Mouse (Mus musculus) urinary bladder, postnatal 36 days (tissue): ENCODE data around the gene Grm4.

Source experiments
- DNase-seq, 2 experiments: peaks; one replicate each; pipeline ENCODE4 v3.0.0; 2022; ENCODE audit warnings: low spot score in 2 of 2, mixed read lengths in 1 of 2

The Grm4 gene

GRCm38 (mm10) chr17:27493389-27493788 is 27.8 kb downstream of the Grm4 start:
- no peak for DNase-seq

- no peak for DNase-seq
These were observed 32.9 kb downstream of the Grm4 start for GRCm38 (mm10) chr17:27488173-27488823.

- DNase-seq = no peak
These were observed 35.3 kb downstream of the Grm4 start for GRCm38 (mm10) chr17:27485940-27486339.

- DNase-seq = no peak
These were observed 37.6 kb downstream of the Grm4 start for GRCm38 (mm10) chr17:27483571-27483970.

DNA sequence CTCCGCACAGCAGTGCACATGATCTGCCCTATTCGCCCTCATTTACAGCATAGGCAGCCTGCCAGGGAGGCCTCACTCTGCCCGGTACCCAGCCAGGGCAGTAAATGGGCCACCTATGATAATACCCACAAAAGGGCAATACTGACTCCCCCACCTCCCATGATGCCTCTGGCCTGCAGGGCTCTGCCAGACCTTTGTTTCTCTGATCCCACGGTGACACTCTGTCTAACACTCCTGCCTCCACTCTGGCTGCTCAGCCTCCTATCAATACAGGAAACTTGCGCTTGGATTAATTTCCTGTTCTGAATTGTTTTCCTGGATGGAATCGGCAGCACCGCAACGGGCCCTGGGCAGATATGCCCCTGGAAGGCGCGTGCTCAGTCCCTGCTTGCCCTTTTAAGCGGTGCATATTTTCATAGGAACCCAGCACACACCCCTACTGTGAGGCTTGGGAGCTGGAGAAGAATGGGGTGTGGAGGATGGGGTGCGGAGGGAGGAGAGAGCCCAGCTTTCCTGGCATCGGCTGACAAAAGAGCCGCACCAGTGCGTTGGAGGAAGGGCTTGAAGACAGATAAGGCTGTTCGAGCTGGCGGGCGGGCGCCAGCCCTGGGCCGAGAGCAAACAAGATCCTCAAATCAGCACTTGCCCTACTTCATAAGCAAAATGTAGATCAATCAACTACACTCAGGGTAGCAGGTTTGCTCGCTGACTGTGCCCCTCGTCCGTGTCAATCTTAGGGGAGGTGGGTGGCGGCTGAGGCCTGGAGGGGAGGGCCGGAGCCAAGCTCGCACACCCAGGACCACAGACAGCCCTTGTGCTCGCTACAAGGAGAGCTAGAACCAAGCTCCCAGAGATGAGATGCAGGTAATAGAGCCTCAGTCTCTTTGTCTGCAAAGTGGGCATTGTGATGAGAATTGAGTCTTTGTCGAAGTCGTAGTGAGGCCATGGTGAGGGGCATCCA is 40.8 kb downstream of the Grm4 start:
- peak in 1 of 2 experiments; percentile 23 for DNase-seq

DNA sequence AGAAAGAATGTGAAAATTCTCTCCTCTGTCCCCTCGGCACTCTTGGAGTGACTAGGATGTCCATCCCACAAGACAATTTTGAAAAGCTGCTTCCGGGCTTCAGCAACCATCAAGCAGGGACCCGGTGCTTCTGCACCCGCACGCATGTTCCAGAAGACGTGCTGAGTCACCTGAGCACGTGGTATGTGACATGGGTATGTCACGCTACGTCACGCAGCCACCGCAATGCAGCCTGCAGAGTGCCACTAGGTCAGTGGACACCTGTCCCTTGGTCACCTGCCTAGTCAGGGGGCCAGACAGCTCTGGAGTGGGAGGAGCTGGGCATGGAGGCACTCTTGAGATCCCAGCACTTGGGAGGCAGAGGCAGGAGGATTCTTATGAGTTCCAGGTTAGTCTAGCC is 45.6 kb downstream of the Grm4 start:
- no peak for DNase-seq

GRCm38 (mm10) chr17:27466620-27467019 is 54.6 kb downstream of the Grm4 start:
- peak; percentile 28 to 35 for DNase-seq

DNA sequence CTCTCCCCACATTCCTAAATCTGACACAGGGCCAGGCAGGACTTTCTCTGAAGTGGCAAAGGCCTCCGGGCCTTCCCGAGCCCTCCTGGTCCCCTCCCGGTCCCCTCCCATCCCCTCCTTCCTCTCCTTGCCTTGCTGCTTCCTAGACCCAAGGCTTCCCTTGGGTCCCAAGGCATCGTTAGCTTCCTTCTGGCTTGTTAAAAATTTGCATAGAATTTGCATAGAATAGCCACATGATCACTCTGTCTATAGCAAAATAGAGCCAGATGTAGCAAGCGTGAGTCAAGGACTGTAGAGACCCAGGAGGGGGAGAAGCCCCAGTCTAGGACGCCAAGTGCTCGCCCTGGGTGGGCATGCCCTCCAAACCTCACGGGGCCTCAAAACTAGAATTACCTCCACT is 55.3 kb downstream of the Grm4 start:
- DNase-seq = no peak

- DNase-seq = no peak
These were observed 56.8 kb downstream of the Grm4 start for GRCm38 (mm10) chr17:27464327-27464962.

DNA sequence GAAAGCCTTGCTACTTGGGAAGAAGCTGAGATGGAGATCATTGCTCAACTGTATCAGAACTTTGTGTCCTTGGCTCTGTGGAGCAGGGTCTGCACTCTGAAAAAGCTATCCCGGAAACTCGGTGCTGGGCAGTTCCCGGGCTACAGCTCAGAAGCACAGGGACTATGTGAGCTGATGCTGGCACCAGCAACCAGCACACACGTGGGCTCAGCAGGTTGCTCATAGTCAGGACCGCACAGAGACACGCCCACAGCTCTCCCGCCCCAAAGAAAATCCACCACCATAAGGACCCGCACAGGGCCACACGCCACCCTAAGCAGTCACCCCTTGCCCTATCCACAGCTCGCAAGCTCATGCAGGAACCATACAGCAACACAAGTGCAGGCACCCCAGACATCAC is 61.2 kb downstream of the Grm4 start:
- no peak for DNase-seq

DNA sequence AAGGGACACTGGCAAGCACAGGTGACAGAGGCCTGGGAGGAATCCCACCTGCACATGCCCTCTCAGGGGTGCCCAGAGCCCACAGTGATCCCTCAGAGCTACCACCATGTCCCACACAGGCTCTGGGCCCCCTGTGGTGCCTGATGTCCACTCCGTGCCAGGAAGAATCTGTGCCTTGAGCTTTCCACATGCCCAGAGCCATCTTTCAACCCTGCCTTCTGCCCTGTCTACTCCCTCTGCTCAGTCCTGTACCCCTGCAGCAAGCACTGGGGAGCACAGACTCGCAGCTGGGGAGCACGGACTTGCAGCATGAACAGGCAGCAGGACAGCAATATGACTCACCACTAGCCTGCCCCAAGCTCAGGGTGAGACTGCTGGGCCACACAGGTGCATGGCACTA is 62.0 kb downstream of the Grm4 start:
- DNase-seq = no peak

DNA sequence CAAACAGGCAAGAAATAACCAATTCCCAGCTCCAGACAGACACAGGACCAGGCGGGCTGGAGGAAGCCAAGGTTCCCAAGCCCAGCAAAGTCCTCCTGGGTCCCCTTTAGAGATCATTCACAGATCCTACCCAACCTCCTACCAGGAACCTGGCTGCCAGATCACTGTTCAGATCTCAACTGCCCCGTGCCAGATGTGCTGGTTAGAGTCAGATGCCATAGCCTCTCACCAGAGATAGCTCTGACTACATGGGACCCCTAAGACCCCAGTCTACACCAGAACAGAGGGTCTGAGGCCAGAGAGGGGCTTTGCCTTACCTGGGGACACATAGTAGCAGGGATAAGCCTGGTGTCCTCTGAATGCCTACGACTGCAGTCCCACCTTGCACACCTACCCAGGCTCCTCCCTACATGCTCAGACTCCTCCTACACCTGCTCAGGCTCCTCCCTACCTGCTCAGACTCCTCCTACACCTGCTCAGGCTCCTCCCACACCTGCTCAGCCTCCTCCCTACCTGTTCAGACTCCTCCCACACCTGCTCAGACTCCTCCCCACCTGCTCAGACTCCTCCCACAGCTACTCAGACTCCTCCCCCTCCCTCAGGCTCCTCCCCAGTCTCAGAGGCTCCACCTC is 63.2 kb downstream of the Grm4 start:
- no peak for DNase-seq

DNA sequence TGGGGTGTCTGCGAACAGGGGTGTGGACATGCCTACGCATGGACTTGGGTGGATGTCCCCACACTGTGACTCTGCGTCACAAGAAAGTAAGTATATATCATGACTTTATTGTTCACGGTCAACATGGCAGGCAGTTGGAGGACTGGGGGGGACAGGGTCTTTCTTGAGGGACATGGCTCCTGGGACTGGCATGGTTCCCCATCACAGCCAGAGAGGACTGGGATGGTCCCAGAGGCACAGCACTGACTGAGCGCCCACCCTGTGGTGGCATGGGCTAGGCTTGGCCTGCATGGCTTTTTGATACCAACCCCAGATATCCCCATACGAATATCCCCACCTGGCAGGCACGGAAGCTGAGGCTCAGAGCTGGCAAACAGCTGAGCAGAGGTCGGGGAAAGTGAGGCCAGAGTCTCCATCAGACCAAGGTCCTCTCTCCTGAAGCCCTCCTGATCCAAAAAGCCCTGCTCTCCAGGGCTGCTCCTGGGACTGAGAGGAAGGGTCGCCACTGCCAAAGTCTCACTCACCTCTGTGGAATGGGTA is 64.1 kb downstream of the Grm4 start:
- no peak for DNase-seq

DNA sequence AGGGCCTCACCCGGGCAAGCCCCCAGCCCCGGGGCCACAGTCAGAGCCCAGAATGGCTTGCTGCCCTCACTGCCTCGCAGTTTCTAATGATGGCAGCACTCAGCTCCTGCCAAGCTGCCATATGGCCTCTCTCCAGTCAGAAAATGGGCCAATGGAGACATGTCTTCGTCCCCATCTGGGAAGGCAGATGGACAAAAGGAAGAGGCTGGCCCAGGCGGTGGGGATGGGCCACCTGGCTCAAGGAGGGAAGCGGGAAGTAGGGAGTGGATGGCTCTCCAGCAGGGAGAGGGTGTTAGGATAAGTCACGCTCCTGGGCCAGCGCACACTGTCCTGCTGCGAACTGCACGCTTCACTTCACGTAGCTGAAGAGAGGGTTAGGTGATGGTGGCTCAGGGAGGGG is 64.8 kb downstream of the Grm4 start:
- no peak for DNase-seq

DNA sequence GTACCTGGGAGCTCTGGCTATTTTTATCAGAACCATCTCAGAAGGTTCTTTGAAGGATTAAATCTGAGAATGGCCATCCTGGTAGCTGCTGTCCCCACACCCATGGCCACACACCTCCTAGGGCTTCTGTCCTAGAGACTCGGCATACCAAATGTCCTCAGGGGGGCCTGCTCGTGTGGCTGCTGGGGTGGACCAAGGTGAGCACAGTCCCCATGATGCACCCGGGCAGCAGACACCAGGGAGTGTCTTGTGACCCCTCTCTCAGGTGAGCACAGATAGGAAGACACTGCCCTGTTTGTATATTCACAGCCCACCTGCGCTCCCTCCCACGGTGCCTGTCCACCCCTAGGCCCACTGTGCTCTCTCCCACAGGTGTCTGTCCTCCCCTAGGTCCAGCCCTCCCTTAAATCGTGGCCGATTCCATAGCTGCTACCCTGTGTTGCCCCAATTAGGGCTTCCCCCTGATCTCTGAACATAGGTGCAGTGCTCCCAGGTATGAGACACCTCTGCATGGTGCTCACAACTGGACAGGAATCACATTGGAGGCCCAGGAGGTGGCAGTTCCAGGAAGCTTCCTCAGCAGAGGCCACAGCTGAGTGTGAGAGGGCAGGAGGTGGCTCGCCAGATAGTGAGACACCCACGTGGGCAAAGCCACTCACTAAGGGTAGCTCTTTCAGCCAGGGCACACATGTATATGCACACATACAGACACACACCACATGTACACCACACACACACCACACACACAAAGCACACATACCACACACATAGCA is 66.0 kb downstream of the Grm4 start:
- DNase-seq = no peak

GRCm38 (mm10) chr17:27454396-27454795 is 66.8 kb downstream of the Grm4 start:
- no peak for DNase-seq

DNA sequence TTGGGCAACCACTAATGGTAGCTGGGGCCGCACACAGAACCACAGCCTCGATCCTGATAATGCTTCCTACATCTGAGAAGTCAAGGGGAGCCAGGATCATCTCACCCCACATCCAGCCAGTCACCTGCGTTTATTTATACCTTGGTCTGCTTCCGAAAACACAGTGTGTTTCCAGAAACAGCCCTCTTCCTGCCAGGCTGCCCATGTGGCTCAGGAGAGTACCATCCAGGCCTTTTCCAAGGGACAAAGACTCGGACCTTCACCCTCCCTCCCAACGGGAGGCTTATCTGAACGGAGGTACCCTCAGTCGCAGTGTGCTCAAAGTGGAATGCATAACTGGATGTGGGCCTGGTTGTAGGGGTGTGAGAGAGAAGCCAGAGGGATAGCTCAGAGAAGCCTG is 68.2 kb downstream of the Grm4 start:
- no peak for DNase-seq

GRCm38 (mm10) chr17:27451787-27452186 is 69.4 kb downstream of the Grm4 start:
- DNase-seq = no peak

DNA sequence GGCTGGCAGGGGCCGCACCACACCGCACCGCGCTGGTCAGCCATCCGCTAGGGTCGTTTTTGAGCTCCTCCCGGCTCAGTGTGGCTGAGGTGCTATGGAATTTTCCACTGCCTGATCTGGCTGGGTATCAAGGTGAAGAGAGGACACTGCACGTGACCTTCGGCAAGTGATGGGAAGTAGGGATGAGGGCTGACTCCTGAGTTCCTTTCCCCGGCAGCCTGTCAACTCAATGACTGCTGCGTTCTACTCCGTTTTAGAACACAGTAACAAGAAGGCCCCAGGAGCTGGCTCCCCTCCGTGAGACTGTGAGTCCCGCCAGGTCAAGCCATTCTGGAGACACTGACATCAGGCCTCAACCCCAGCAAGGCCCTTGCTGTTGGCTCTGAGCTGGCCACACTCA is 70.0 kb downstream of the Grm4 start:
- DNase-seq = no peak

DNA sequence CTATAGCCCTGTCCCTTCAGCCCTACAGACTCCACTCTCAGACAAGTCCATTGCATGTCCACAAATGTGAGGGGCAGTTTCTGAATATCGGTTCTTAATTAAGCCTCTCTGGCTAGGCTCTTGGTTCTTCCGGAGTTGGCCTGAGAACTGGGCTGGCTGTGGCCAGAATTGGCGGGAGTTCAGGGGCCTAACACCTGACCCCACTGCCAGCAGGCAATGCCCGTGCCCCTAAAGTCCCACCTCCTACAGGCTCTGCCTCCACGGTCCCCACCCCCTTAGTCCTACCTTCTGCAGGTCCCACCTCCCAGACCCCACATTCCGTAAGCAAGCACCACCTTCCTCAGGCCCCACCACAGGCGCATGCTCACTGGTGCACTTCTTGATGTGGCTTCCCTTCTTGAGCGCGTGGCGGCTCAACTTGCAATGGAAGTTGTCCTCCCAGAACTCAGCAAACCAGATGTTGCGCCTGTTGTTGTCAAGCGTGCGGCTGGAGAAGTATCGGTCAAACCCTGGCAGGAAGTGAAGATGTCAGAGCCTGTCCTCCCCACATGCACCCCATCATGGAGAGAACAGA is 71.4 kb downstream of the Grm4 start:
- no peak for DNase-seq

GRCm38 (mm10) chr17:27448749-27449148 is 72.5 kb downstream of the Grm4 start:
- no peak for DNase-seq
